Mouse (Mus musculus) cerebellum, postnatal 36 days (tissue): ENCODE results near the gene Gck.
A peak's percentile ranks its signal among the peaks of the same experiment; 100 is the strongest.
"Not testable (repeated sequence)": the region's sequence is repeated elsewhere in the genome, so short reads cannot be mapped to it uniquely, and the experiment has no call there.

Source experiments
- DNase-seq, 2 experiments: peaks; one replicate each; pipeline ENCODE4 v3.0.0; 2021 to 2022; ENCODE audit warnings: mixed read lengths in 2 of 2

Gck gene

DNA sequence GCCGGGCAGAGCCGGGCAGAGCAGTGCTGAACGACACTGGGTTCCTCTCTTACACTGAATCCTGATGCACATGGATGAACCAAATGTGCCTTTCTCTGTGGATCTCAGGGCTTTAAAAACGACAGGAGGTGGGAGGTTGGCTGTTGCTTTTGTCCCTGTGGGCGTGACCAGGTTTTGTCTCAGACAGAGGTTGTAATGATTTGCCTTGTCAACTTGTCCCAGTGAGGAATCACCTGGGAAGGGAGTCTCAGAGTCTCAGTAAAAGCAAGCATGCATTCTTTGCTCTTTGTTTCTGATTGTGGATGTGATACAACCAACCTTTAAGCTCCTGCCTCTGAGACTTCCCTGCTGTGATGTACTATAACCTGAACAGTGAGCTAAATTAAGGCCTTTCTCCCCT is 42.8 kb downstream of the Gck start:
- no peak for DNase-seq

DNA sequence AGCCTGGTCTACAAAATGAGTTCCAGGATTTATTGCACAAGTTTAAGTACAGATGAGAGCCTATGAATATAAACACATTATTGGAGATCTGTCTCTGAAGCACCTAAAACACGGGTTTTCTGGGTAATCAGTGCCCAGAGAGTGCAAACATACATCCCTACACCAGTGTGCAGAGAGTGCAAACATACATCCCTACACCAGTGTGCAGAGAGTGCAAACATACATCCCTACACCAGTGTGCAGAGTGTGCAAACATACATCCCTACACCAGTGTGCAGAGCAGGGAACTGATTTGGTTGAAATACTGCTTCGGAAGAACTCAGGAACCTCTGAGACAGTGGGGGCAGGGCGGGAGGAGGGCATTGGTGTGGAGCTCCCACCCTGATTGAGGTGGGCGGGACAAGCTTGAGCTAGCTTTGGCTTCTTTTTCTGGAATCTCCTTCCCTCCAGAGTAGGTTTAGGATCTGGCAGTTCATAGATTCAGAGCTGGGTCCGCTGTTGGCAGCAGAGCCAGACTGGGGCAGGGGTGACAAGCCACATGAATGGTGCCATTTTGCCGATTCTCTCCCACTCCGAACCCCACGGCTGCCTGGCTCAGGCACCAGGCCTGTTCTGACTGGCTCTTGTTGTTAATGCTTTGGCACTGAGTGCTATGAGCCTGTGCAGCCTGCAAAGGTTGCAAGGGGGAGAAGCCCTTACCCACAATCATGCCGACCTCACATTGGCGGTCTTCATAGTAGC is 43.9 kb downstream of the Gck start:
- DNase-seq: no peak

DNA sequence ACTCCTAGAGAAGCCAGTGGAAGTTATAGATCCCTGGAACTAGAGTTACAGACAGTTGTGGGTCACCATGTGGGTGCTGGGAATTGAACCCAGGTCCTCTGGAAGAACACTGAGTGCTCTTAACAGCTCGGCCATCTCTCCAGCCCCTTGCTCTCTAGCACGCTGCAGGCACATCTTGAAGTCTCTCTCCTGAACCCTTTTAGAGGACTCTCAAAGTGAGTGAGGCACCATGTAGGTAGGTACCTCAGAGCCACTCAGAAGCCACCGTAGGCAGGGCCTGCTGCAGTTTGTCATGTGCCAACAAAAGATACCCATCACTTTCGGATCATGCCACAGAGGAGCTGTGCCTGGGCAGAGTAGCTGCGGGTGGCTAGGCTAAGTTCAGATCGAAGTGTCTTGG is 45.0 kb downstream of the Gck start:
- DNase-seq: no peak

DNA sequence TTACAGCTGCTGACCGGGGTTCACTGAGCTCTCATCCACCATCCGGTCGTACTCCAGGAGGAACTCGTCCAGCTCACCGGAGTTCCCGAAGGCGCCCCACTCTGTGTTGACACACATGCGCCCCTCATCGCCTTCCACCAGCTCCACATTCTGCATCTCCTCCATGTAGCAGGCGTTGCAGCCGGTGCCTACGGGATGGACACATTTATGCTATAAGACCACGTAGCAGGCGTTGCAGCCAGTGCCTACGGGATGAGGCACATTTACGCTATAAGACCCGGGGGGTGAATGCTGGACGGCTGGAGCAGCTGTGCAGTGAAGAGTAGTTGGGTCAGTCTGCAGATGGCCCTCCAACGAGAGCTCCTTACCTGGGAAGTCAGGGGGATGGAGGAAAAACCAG is 45.5 kb downstream of the Gck start:
- DNase-seq: no peak

DNA sequence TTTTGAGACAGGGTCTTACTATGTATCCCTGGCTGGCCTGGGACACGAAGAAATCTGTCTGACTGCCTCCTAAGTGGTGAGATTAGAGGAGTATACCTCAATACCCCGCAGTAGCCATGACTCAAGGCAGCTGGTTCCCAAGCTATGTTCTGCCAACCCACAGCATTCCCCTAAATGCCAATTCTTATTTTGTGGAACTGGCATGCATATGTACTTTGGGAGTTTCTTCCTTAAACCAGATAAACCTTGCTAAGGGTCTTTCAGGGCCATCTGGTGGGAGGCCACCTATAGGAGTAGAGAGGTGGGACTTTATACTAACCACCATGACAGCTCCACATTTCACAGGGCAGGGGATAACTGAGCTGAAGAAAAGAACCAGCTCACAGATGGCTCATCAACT is 46.0 kb downstream of the Gck start:
- DNase-seq: no peak

DNA sequence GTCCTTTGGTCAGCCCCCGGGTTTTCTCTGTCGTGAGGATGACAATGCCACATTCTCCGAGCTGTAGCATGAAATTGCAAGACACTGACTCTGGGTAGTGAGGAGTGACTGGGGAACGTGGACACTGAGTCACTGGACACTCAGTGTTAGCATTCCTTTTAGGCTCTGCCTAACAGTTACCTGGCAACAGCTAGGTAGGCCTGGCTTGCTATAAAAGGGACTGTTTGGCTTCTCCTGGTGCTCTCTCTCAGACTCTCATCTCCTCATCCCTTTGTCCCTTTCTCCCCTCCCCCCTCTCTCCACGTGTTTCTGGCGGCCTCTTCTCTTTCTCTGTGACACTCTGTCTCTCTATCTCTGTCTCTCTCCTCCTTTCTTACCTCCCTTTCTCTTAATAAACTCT is 47.5 kb downstream of the Gck start:
- DNase-seq: no peak

DNA sequence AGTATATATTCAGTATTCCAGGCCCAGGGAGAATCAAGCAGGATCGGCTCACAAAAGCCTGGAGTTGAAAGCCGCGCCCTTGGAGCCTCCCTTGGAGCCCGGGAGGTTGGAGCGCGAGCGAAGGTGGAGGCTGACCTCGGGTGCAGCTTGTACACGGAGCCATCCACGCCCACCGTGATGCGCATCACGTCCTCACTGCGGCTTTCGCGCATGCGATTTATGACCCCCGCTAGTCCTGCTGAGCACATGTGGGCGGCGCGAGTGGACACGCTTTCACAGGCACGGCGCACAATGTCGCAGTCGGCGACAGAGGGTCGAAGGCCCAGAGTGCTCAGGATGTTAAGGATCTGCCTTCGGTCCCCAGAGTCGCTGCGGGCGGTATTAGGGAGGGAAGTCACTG is 47.9 kb downstream of the Gck start:
- DNase-seq: peak; percentile 41 to 57

DNA sequence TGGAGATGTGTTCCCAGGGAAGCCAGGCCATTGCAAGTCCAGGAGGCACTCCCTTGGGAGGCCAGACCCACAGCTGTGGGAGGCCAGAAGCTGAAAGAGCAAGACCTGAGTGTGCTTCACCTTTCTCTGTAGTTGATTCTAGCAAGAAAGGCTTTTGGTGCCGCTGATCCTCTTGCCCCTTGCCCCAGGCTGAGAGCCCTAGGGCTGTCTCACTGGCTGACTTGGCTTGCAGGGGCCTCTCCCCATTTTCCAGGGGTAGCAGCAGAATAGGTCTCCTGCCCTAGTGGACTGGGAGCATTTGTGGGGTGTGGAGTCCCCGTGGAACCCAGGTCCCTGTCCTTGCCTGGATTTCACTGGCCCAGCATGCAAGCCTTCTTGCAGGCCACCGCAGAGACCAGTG is 48.6 kb downstream of the Gck start:
- no peak for DNase-seq

DNA sequence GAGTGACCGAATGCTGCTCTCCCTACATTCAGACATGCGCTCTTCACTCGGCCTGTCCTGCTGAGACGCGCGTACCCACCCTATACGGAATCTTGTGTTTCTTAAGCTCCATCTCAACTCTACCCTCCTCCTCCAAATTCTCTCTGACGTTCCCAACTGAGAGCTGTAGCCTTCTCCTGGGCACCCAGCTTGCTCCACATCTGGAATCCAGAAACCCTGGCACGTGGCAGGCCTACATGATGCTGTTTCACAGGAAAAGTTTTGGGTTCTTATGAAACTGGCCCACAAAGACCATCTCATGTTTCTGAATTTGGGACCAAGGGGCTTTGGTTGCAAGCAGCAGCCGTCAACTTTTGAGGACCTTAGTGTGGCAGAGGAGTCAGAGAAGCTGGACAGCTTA is 50.6 kb downstream of the Gck start:
- DNase-seq: no peak

DNA sequence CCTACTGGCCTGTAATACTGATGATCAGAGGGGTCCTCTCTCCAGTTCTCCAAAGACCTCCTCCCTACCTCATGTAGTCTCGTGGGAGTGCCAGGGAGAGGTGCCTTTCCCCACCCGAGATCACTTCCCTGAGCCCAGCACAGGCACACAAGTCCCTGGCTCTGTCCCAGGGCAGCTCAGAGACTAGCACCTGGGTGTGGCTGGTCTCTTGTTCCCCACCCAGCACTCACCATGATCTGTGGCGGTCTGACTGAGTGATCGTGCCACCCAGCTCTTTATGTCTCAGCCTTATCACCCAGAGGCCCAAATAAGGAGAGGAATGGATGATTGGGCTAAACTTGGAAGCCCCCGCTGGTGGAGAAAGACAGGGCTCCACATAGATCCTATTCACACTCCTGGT is 51.4 kb downstream of the Gck start, which contains the start of gene Myl7:
Gene Myl7 (minus strand): TSS at position 252 of the 400 bp plus-strand sequence.
- DNase-seq: no peak

DNA sequence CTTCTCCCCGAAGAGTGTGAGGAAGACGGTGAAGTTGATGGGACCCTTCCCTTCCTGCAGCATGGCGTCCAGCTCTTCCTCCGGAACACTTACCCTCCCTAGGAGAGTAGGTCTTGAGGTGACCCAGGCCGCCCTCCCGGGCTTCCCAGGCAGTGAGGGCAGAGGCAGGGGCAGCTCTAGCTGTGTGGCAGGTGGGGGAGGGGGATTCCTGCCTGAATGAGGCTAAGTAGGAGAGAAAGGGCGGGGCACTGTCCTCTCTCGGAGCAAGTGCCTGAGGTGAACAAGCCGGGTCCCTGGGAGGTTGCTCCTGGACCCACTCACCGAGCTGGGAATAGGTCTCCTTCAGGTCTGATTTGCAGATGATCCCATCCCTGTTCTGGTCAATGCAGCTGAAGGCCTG is 52.0 kb downstream of the Gck start:
- DNase-seq: no peak

DNA sequence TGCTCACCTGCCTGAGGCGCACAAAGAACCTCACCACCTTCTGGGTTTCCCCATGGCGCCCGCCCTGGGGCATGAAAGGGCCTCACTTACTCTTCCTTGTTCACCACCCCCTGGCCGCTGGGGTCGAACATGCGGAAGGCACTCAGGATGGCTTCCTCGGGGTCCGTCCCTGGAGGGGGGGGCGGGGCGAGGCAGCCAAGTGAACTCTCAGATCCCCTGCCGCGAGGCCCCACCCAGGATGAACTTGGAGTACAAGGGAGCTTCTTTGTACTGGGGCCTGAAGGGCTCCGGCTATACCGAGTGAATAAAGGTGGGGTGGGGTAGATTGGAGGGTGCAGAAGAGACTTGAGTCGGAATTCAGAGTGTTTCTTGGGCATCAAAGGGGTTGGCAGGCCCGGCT is 52.7 kb downstream of the Gck start:
- no peak for DNase-seq

DNA sequence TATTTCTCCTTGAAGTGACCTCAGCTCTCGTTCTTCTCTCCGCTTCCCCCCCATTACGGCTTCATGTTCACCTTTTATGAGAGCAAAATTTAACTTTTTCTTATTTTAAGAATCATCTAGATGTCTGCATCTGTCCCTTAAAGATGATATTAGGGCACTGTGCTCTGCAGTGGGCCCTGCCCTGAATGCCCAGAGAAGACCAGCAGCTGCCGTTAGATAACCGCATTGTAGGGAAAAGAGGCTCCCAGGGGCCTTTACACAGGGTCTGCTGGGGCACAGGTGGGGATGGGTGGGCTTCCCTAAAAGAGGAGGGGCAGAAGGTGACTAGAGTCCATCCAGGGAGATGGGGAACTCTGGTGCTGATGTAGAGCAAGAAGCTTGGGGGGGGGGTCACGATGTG is 56.1 kb downstream of the Gck start:
- no peak for DNase-seq

DNA sequence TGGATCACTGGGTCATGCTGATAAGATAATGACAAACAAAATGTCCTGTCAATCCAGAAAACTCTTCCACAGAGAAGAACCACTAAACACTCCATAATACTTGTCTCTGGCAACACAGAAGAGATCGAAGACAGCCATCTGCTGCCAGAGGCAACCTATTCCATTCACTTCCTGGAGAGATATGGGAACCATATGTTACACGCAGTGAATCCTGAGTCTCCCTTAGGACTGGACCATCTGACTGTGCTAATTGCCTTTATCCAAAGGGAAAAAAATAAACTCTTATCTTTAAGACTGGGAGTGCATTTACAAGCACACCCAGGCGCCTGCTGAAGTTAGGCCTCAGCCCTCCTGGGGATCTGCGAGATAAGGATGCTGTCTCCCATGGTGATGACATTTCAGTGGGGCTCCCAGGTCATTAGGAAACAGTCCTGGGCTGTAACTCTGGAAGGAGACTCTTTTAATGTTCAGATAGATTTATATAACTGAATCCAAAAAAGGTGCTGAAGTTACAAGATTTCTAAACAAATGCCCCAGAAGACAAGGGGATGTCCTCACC is 57.0 kb downstream of the Gck start:
- DNase-seq: no peak

DNA sequence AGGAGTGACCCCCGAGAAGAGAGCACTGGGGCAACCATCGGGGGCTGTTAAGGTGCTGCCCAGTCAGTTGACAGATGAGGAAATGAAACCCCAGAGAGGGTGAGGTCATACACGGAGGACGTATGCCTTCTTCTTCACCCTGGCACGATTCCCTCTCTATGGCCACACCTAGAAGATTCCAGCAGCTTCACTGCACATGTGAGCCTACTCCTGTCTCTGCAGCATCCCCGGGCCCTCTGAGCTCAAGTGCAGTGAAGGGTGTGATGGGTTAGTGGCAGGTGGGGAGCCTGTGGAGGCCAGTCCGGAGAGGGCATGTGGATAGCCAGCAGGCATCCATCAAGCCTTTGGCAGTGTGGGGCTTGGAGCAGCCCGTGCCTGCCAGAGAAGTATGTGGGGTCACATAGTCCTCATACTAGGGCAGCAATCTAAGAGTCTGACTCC is 57.7 kb downstream of the Gck start:
- DNase-seq: peak; percentile 58 to 59

DNA sequence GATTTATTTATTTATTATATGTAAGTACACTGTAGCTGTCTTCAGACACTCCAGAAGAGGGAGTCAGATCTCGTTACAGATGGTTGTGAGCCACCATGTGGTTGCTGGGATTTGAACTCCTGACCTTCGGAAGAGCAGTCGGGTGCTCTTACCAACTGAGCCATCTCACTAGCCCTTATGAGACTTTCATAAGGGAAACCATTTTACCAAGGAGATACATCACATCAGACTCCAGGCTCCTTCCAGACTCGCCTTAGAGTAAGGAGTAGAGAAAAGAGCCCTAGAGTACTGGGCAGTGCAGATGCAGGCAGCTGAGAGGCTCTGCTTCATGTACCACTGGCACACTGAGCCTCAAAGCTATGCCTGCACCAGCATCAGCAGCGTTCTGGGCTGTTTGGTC is 61.3 kb downstream of the Gck start:
- DNase-seq: not testable (repeated sequence)

DNA sequence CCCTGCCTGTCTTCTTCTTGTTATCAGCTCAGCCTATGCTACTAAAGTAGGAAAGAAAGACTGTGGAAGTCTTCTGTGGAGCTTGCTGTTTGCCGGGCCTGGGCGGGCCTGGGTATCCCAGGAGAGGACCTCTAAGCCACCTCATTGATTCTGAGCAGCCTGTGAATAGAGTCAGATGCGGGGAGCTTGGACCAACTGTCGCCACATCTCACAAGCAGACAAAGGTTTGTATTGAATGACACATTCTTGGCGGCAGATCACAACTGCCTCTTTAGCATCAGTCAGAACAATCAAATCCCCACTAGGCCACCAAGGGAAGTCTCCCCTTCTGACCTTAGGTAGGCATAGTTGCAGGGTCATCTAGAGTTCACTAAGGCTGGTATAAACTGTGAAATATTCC is 62.6 kb downstream of the Gck start:
- no peak for DNase-seq

DNA sequence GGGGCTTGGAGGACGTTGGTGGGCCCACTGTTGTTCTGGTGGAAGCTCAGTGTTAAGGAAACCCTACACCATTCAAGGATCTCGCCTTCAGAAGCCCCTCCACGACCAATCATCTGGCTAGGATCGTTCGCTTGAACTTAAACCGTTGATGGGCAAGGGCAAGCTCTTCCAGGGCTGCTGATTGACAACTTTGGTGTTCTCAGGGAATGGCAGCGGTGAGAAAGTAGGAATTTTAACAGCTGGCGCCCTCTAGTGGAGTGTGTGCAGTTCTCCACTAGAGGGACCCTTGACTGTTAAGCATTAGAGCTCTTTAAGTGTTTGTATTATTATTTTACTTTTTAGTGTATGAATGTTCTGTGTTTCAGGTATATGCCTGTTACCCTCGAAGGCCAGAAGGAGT is 63.7 kb downstream of the Gck start:
- DNase-seq: peak; percentile 57 to 70

DNA sequence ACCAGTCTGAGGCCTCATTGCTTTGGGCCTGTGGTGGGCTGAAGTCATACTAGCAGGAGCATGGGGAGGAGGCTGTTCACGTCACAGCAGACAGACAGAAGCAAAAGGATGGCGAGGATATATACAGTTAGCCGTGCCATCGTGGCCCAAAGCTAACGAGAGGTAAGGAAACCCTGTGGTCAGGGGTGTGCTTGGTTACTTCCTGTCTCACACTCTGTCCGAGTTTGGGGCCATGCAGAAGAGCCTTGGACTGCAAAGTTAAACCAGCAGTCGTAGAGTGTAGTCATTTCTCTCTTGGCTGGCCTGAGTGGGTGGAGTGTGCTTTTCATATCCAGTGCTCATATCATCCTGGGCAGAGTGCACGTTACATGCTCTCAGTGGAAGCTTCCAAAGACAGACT is 67.4 kb downstream of the Gck start:
- DNase-seq: no peak

DNA sequence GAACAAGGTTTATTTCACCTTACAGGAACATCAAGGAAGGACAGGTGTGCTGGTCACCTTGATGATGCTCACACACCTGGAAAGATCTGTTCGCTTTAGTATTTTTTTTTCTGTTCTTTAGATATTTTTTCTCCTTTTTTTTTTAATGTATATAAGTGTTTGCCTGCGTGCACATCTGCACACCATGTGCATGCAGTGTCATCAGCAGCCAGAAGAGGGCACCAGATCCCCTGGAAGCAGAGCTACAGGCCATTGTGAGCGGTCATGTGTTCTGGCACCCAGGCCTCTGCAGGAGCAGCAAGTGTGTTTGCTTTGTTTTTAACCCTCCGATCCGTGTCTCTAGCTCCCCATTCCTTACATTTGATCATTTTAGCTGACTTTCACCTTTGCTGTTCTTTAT is 70.0 kb downstream of the Gck start:
- DNase-seq: peak; percentile 73 to 74

DNA sequence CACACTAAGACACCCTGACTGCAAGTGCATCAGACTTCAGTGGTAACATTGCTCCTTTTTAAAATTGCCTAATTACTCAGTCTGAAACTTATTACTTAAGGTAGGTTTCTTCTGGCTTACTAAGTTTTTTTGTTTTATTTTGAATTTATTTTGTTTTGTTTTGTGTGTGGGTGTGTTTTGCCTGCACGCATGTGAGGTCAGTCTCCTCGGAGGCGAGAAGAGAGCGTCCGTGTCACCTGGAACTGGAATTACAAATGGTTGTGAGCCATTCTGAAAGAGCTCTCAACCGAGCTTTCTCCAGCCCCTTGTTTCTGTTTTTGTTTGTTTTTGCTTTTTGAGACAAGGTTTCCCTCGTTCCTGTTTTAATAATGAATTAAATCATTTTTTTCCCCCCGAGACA is 71.2 kb downstream of the Gck start:
- no peak for DNase-seq

DNA sequence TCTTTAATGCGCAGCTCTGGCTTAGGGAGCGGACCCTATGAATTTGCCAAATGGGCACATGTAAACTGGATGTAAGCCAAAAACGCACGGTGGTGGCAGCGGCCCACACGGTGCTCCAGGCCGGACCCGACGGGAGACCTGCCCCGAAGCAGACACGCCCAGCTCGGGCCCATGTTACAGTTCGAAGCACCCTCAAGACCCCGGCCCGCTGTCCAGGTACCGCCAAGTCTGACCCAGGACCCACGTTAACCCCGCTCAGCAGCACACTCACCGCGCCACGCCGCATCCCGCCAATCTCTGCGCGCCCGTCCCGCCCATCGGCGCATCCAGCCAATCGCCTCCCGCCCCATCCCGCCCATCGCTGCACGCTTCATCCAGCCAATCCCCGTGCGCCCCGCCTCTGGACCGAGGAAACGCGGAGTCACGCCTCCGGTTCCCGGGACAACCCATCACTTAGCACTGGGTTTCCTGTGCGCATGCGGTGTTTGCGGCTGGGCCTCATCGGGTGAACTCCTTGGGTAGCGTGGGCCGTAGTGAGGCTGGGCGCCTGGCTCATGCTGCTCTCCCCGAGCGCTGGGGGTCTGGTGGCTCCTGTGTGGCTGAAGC is 71.9 kb downstream of the Gck start, which contains the start of gene Pold2:
Gene Pold2 (minus strand): TSS at position 372 of the 606 bp plus-strand sequence.
- DNase-seq: peak; percentile 96 to 97

DNA sequence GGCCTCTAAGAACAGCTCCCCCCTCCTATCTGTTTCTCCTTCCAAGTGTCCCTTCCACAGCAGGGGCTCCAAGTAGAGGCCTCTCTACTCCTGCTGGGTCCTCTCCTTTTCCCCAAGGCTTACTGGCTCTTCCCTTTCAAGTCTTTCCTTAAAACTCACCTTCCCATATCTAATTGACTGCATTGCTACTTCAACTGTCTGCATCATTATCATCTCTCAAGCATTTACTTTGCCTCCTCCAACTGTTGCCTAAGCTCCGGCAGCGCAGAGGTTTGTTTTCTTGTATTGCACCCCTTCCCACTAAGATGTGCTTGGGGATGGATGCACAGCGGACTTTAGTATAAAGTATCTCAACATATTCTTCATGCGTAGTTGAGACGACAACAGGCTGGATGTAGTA is 72.5 kb downstream of the Gck start:
- DNase-seq: no peak

DNA sequence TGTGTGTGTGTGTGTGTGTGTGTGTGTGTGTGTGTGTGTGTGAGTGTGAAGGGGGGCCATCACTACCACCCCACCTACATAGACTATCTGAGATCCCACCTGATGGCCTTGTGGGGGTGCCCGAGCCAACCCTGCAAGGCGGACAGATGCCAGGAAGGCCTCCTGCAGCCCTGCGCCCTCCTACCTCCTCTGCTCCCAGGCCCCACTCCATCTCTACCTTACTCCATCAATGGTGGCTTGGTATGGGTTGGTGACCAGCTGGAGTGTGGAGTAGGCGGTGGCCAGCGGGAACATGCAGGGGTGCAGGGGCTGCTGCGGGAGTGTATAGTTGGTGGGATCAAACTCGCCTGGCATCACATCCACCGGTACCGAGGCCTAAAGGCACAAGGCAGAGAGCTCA is 76.7 kb downstream of the Gck start:
- DNase-seq: no peak
